Mouse (Mus musculus): ENCODE data around the gene Qpctl.

DNA sequence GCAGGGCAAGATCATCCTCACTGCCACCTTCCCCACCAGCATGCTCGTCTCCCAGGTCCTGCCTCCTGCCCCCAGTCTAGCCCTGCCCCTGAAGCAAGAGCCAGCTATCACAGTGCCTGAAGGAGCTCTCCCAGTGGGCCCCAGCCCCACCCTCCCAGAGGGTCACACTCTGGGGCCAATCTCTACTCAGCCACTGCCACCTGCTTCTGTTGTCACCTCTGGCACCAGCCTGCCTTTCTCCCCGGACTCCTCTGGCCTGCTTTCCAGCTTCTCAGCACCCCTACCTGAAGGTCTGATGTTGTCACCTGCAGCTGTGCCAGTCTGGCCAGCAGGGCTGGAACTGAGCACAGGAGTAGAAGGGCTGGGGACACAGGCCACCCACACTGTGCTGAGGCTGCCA is 51.9 kb downstream of the Qpctl start:
- TF ChIP-seq CTCF (conservative IDR thresholded peaks at IDR 0.05; ENCODE audit: insufficient read depth, insufficient read length, low read depth, low read length) (no peak), POLR2A (IDR thresholded peaks at IDR 0.05; ENCODE audit: low read depth, low read length) (no peak)

Measured in kidney, adult 2 months (tissue).